Mouse (Mus musculus): Measurements from ENCODE around the gene Zhx3. TPM values are rescaled to one million over a fixed set of nuclear protein-coding genes. Genes with fewer than 3 reads are reported as not detected.

Zhx3 gene
- polyA plus RNA-seq, 1 experiment from 2014 or later = 12.6 TPM

DNA sequence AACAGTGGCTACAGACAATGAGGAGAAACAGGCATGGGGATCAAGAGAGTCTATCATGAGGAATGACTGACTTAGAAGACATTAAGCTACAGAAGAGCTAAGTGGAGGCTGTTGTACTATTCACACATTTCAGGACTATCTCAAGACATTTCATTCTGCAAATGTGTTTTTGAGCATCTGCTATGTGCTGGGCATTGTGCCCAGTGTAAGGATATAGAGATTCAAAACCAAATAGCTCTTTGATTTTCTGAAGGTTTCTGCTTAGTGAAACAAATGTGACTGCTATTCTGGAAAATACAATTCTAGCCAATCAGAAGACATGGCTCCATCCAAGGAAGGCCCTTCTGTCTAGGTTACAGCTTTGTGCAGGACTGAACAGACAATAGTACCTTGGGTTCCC, 18.1 kb downstream of the Zhx3 start:
- Histone ChIP-seq H3K36me3 (no peaks in the 10 kb centered on the region), H3K4me2 (replicated peaks) (no peak overlapping the region), H3K9ac (no peak overlapping the region), H3K4me3 (no peak overlapping the region), H3K27ac (no peak overlapping the region), H3K27me3 (no peaks in the 10 kb centered on the region), H3K4me1 (no peaks in the 10 kb centered on the region), H3K9me3 (no peaks in the 10 kb centered on the region)
- no peak for ATAC-seq (ENCODE audit: low FRiP score, low read depth)

DNA sequence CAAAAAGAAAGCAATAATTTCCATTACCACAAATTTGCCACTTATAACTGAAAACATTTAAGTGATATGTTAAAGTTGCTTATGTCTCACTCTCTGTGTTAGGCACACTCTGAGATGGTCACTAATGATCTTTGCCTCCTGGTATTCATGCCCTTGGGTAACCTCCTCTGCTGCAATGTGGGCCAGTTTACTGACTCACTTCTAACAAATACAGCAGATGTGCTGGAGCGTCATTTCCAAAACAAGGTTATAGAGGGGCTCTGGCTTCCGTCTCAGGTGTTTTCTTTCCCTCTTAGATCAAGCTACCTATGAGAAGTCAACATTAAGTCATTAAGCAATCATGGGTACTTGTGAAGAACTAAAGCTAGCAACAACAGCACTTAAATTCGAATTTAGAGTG, 22.4 kb downstream of the Zhx3 start:
- no peaks in the 10 kb centered on the region for H3K36me3 ChIP-seq
- no peak overlapping the region for H3K4me3 ChIP-seq
- H3K4me2 ChIP-seq (replicated peaks) = no peak overlapping the region
- H3K27ac ChIP-seq = no peak overlapping the region
- no peak overlapping the region for H3K9ac ChIP-seq
- WGBS = 72% methylated on average over 3 of the region's 3 CpGs
- no peaks in the 10 kb centered on the region for H3K27me3 ChIP-seq
- no peak for ATAC-seq (ENCODE audit: low FRiP score, low read depth)
- H3K9me3 ChIP-seq = no peaks in the 10 kb centered on the region
- no peaks in the 10 kb centered on the region for H3K4me1 ChIP-seq

DNA sequence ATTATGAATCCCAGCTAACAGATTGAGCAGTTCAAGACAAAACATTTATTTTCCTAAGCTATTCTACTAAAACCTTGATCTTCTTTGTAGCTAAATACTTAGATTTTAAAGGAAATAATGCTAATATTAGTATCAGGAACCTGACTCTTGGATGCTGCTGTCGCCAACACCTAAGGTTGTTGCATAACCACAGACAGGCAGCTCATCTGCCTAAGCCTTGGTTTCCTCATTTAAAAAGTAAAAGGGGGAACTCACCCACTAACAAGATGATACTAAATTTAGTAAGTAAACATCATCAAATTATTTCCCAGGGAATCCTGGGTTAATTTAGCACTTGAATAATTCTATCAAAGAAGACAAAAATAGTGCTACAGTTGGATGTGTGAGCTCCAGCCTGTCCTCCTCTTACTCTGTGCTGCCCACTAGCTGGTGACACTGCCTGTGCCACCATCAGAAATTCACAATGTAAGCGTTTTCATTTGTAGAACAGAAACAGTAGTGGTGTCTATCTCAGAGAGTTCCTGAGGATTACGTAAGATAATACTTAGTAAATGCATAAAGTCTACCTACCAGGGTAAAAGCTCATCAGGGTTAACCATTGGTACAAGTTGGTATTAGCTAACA, 23.1 kb downstream of the Zhx3 start:
- no peak for ATAC-seq (ENCODE audit: low FRiP score, low read depth)
- Histone ChIP-seq H3K4me2 (replicated peaks) (no peak overlapping the region), H3K27ac (no peak overlapping the region), H3K27me3 (no peaks in the 10 kb centered on the region), H3K9ac (no peak overlapping the region), H3K4me1 (no peaks in the 10 kb centered on the region), H3K4me3 (no peak overlapping the region), H3K9me3 (no peaks in the 10 kb centered on the region), H3K36me3 (no peaks in the 10 kb centered on the region)
- WGBS = 84% methylated on average over 3 of the region's 3 CpGs

DNA sequence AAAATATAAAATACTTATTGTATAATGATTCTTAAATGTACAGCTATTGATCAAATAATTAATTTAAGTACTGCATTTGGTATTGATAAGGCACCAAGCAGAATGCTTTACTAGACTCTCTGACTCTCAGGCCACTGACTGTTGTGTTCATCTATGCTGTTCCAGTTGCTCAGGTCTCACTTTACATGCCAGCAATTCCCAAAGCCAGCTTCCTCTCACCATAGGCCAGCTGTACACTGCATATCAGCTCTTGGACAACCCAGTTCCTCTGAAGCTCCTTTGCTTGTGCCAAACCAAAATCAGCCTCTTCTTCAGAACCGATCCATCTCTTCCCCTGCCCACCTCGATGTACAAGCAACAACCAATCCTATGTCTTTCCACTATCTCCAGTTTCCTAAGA, 24.6 kb downstream of the Zhx3 start:
- Histone ChIP-seq H3K4me1 (no peaks in the 10 kb centered on the region), H3K4me3 (no peak overlapping the region), H3K27ac (no peak overlapping the region), H3K9ac (no peak overlapping the region), H3K4me2 (replicated peaks) (no peak overlapping the region), H3K36me3 (no peaks in the 10 kb centered on the region), H3K9me3 (no peaks in the 10 kb centered on the region), H3K27me3 (no peaks in the 10 kb centered on the region)
- WGBS = 86% methylated on average over 2 of the region's 2 CpGs
- ATAC-seq (ENCODE audit: low FRiP score, low read depth) = no peak

DNA sequence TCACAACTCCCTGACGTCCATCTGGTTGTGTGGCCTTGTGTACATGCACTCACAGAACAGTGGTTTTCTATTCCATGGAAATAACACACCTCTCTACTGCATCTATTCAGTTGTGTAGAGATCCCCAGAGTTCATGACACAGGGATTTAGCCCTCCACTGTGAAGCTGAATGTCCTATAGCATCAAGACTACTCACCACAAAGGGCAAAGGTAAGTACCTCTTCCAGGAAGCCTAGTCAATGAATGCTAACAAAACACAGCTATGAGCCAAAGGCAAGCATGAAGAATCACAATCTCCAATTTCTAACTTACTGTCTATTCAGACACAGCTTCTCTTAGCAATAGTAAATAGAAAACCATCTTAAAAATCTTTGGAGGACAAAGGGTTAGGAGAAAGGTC, 25.1 kb downstream of the Zhx3 start:
- Histone ChIP-seq H3K36me3 (no peaks in the 10 kb centered on the region), H3K4me3 (no peak overlapping the region), H3K9me3 (no peaks in the 10 kb centered on the region), H3K27ac (no peak overlapping the region), H3K4me1 (no peaks in the 10 kb centered on the region), H3K27me3 (no peaks in the 10 kb centered on the region), H3K4me2 (replicated peaks) (no peak overlapping the region), H3K9ac (no peak overlapping the region)
- no peak for ATAC-seq (ENCODE audit: low FRiP score, low read depth)
- WGBS = 65% methylated on average over 1 of the region's 1 CpGs

DNA sequence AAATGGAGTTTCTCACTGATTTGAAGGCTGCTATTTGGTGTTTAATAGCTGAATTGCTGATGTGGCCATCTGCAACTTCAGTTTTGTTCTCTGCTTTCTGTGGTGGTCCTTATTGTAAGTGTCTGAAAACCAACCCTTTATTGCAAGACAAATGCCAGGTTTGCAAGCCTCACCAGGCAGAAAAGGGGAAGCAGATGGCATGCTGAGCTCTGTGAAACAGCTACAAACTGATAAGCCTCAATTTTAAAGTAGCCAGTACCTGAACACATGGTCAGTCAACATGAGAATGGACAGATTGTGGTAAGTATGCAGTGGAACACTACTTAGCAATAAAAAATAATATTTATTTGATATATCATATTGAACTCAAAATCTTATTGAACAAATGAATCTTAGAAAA, 32.0 kb downstream of the Zhx3 start:
- Histone ChIP-seq H3K27me3 (no peaks in the 10 kb centered on the region), H3K4me3 (no peak overlapping the region), H3K4me1 (no peaks in the 10 kb centered on the region), H3K9me3 (no peaks in the 10 kb centered on the region), H3K36me3 (no peaks in the 10 kb centered on the region), H3K27ac (no peak overlapping the region), H3K4me2 (replicated peaks) (no peak overlapping the region), H3K9ac (no peak overlapping the region)
- no peak for ATAC-seq (ENCODE audit: low FRiP score, low read depth)

DNA sequence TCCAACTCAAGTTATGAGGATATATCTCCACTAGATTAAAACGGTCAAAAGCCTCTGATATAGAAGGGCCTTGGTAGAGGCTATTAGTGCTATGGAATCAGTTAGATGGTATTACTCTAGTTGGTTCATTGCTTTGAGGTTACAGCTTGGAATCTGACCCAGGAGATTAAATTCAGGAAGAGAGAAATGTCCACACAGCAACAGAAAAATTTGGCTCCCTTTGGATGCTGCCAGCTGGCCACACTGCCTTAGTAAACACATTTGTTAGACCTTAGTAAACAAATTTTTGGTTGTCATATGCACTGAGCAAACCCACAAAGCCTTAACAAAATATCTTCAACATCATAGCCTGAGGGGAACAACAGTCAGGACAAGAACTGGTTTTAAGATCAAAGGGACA, 62.0 kb downstream of the Zhx3 start:
- no peak overlapping the region for H3K4me3 ChIP-seq
- H3K27me3 ChIP-seq = no peaks in the 10 kb centered on the region
- H3K9me3 ChIP-seq = no peaks in the 10 kb centered on the region
- peaks cover 5% of the 10 kb centered on the region; the same call in 1 of the 2 replicates for H3K36me3 ChIP-seq
- peaks cover 7% of the 10 kb centered on the region; the same call in 1 of the 2 replicates for H3K4me1 ChIP-seq
- no peak for ATAC-seq (ENCODE audit: low FRiP score, low read depth)
- no peak overlapping the region for H3K9ac ChIP-seq
- H3K27ac ChIP-seq = no peak overlapping the region
- no peak overlapping the region for H3K4me2 ChIP-seq (replicated peaks)
- WGBS = 88% methylated on average over 1 of the region's 1 CpGs

DNA sequence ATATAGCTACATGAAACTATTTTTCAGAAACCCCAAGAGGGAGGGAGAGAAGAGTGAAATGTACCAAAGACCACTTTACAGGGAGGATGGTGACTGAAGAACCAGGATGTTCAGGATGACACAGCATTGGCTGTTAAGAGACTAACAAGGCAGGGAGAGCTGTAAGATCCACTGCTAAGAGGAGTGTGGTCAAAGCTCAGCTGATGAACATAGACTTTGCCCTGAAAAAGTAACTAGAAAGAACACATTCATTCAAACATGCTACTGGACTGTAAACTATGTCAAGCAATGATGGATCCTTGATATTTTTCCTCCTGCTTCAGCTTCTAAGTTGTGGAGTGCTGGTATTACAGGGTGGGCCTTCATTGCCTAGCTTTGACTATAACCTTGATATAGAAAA, 62.4 kb downstream of the Zhx3 start:
- Histone ChIP-seq H3K27ac (no peak overlapping the region), H3K4me2 (replicated peaks) (no peak overlapping the region), H3K27me3 (no peaks in the 10 kb centered on the region), H3K9me3 (no peaks in the 10 kb centered on the region), H3K36me3 (peaks cover 1% of the 10 kb centered on the region; the same call in 1 of the 2 replicates), H3K4me1 (peaks cover 8% of the 10 kb centered on the region; the same call in 1 of the 2 replicates), H3K4me3 (no peak overlapping the region), H3K9ac (no peak overlapping the region)
- ATAC-seq (ENCODE audit: low FRiP score, low read depth) = no peak

DNA sequence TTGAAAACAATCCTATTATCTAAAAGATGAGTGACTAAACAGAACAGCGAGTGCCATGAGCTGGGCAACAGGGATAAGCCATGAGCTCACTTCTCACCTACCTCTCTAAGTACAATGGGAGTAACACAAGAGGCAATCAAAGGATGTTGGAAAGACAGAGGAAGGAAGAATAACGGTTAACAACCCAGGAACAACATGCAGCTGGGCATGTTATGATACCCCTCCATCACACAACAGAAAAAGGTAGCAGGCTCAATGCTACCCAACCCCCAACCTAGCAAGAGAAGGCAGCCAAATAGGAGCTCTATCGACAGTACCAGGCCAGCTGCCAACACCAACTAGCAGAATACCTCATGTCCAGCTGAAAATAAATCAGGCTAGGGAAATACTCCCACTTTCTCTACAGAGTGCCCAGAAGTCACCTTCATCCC, 66.7 kb downstream of the Zhx3 start:
- no peak overlapping the region for H3K27ac ChIP-seq
- no peak overlapping the region for H3K4me2 ChIP-seq (replicated peaks)
- no peak overlapping the region for H3K9ac ChIP-seq
- no peak for ATAC-seq (ENCODE audit: low FRiP score, low read depth)
- 46% methylated on average over 3 of the region's 3 CpGs for WGBS
- H3K36me3 ChIP-seq = no peaks in the 10 kb centered on the region
- H3K9me3 ChIP-seq = no peaks in the 10 kb centered on the region
- peaks cover 8% of the 10 kb centered on the region; the same call in 1 of the 2 replicates for H3K4me1 ChIP-seq
- no peak overlapping the region for H3K4me3 ChIP-seq
- no peaks in the 10 kb centered on the region for H3K27me3 ChIP-seq

DNA sequence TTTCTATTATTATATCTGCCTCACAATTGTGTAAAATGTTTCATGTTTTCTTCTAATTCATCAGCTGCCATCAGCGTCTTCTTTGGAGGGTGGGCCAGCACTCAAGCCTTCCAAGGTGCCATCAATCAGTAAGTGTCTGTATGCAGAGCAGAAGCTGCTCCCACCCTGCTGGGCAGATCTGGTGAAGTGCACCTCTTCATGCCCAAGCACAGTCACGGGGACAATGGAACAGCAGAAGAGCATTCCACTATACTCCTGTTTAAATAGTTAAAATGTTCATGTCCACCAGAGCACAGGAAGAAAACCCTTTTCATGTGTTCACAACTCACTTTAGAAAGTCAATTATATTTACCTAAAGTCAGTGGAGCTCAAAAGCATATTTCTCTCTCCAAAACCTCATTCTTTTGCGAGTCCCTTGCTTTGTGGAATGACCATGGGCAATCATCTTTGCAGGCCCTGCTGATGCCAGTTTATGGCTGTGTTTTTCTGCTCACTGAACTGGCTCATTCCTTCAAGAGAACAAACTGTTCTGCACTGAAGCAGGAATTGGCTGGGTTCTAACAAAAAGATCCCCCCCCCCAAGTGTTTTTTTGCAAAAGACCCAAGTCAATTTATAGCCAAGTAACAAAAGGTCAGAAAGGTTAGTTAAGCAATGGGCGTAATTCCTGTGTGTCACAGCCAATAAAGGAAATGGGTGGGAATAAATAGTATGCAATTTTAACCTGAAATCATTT, 67.8 kb downstream of the Zhx3 start:
- Histone ChIP-seq H3K9ac (no peak overlapping the region), H3K4me2 (replicated peaks) (no peak overlapping the region), H3K36me3 (no peaks in the 10 kb centered on the region), H3K27ac (no peak overlapping the region), H3K27me3 (no peaks in the 10 kb centered on the region), H3K4me1 (peaks cover 8% of the 10 kb centered on the region; the same call in 1 of the 2 replicates), H3K9me3 (no peaks in the 10 kb centered on the region), H3K4me3 (no peak overlapping the region)
- ATAC-seq (ENCODE audit: low FRiP score, low read depth) = no peak
- 46% methylated on average over 4 of the region's 4 CpGs for WGBS

DNA sequence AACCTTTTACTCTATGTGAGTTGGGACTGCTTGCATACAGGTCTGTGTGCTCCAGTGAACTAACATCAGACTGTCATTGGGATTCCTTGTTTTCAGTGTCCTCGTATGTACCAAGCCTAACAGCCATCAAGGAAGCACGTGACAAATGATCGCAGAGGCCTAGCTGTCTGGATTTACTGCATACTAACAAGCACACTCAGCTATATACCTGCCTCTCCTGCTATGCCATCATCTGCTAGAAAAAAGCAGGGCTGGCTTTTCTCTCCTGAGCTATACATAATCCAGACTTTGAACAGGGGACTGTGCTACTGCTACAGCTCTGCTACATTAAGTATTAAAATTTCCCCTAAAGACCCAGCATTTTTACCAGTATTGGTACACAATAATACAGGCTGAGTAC, 70.5 kb downstream of the Zhx3 start:
- Histone ChIP-seq H3K27me3 (no peaks in the 10 kb centered on the region), H3K9ac (no peak overlapping the region), H3K4me3 (no peak overlapping the region), H3K9me3 (no peaks in the 10 kb centered on the region), H3K4me2 (replicated peaks) (no peak overlapping the region), H3K4me1 (peaks cover 8% of the 10 kb centered on the region; the same call in 1 of the 2 replicates), H3K27ac (no peak overlapping the region), H3K36me3 (no peaks in the 10 kb centered on the region)
- WGBS = 72% methylated on average over 3 of the region's 3 CpGs
- ATAC-seq (ENCODE audit: low FRiP score, low read depth) = no peak

DNA sequence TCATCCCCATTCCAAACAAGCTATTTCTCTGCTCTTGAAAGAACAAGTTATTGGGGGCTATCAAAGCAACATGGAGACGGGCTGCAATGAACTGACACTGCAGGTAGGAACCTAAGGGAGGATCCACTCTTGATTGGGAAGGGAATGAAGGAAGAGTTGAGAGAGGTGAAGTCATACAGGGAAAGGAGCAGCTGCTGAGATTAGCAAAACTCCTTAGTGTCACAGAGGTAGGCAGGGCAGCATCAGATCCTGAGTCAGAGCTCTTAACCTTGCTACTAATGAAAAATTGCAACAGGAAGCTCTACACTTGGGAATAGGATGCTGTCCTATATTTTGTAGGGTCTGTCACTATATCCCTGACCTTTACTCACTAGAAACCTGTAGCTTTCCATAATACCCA, 71.8 kb downstream of the Zhx3 start:
- WGBS = 93% methylated on average over 1 of the region's 1 CpGs
- no peak overlapping the region for H3K9ac ChIP-seq
- H3K4me2 ChIP-seq (replicated peaks) = no peak overlapping the region
- H3K9me3 ChIP-seq = no peaks in the 10 kb centered on the region
- H3K4me3 ChIP-seq = no peak overlapping the region
- ATAC-seq (ENCODE audit: low FRiP score, low read depth) = no peak
- no peaks in the 10 kb centered on the region for H3K27me3 ChIP-seq
- peaks cover 2% of the 10 kb centered on the region; the same call in 1 of the 2 replicates for H3K4me1 ChIP-seq
- no peaks in the 10 kb centered on the region for H3K36me3 ChIP-seq
- H3K27ac ChIP-seq = no peak overlapping the region

DNA sequence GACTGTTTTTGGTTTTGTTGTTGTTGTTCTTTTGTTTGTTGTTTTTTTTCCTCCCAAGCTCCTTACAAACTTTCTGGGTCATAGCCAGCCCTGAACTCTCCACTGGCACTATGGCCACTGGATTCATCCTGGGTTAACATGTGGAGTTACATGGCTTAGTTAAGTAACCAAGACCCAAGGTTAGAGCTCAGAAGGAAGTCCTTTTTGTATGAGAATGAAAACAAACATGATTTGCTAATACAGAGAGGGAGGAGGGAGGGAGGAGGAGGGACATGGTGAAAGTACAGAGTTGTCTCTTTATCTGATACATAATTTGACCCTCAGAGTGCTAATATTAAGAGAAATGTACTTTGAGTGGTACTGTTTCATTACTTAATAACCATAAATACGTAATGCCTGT, 74.6 kb downstream of the Zhx3 start:
- Histone ChIP-seq H3K27ac (no peak overlapping the region), H3K4me3 (no peak overlapping the region), H3K36me3 (no peaks in the 10 kb centered on the region), H3K9me3 (no peaks in the 10 kb centered on the region), H3K27me3 (no peaks in the 10 kb centered on the region), H3K9ac (no peak overlapping the region), H3K4me2 (replicated peaks) (no peak overlapping the region), H3K4me1 (no peaks in the 10 kb centered on the region)
- WGBS = 86% methylated on average over 1 of the region's 1 CpGs
- no peak for ATAC-seq (ENCODE audit: low FRiP score, low read depth)
